Mouse (Mus musculus): ENCODE measurements around the gene Gpr68. TPM values are rescaled to one million over a fixed set of nuclear protein-coding genes. Genes with fewer than 3 reads are reported as not detected.

Gene Gpr68
- total RNA-seq (2021) = under 1 TPM; 0.10 to 0.15 TPM
- long read RNA-seq, experiment 1 = 0 reads
- long read RNA-seq, experiment 2 = 0 reads

DNA sequence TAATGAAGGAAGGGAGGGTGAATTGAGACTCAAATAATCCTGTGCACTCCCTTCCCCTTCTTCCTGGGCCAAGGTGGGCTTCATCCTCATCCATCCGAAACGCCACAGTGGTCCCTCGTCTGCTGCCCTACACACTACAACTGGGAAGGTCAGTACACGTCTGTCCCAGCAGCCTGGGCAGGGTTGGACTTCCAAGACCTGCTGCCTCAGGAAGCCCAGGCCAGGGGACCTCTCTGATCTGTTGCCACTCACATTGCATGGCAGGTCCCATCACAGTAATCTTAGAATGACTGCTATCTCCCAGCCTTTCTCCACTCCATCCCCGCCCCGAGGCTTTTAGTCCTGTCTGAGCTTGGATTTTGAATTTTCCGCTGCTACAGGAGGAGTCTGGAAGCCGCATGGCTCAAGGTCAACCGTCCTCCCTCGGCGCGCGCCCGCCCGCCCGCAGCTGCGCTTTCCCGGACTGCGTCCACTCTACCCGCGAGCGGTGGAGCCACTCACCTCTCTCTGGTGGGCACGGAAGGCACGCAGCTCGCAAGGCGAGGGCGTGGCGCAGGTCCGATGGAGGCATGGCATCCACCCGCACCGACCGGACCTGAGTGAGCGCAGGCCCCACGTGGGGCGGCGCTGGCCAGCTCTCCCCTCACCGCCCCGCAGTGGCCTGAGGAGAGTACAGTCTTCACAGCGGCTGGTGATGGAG lies at the start of gene Gpr68:
Gpr68 (minus strand) TSS at position 601 of the 700 bp plus-strand sequence.
- no peak for DNase-seq
- intact Hi-C loops (cut with DNase I) = loop anchor here (5.0 kb wide), 1 partner anchor 40 kb away; no protein-coding TSS in a partner anchor

DNA sequence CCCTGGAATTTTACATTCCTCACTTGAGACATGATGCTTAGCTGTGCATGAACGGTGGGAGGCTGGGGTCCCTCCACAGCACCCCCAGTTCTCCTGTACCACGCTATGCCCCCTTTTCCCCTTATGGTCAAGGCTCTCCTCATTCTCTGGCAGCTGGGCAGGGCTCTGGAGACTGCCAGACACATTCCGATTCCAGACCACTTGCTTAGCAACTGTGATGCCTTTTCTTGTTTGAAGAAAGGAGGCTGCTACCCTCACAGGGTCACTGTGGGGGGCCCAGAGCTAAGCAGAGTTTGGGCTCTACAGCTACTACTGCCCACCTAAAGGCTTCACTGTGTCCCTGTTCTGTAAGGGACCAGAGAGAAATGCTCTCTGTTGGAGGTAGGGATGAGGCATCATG lies 49.3 kb upstream of the Gpr68 start:
- DNase-seq = no peak
- intact Hi-C loops (cut with DNase I) = loop anchor here (1.0 kb wide), 1 partner anchor 72 kb away; the partner anchor contains the start of gene Ccdc88c

DNA sequence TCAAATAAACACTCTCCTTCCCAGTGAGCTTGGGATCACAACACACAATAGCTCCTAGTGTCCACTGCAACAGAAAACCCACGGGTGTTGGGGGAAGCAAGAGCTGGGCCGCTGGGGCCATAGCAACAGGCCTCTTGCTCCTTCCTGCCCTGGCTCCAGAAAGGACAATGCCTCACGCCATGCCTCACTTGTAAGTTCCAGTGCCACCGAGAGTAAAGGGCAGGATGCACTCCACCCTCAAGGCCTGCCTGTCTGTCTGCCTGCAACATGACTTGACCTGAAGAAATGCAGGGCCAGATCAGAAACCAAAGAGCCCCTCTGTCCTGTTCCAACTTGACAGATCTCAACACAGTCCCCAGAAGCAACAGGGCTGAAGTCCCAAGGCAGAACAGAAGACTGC lies 48.8 kb upstream of the Gpr68 start:
- no peak for DNase-seq
- intact Hi-C loops (cut with DNase I) = loop anchor here (1.0 kb wide), 1 partner anchor 72 kb away; the partner anchor contains the start of gene Ccdc88c

DNA sequence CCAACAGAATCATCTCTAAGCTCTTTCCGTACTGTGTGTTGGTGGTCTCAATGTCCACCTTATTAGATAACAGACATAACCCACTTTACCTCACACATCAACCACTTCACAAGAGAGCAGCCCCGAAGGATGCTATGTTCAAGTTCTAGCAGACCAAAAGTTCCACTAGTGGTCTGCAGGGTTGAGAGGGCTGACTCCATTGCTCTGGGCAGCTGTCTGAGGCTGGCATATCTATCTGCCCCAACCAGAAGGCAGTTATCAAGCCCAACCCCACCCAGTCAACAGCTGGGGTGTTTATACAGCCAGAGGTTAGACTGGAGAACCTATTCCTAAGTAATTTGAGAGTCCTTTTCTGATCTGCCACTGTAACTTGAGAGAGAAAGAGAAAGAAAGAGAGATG lies 48.0 kb upstream of the Gpr68 start:
- intact Hi-C loops (cut with DNase I) = no loop called here
- DNase-seq = no peak

DNA sequence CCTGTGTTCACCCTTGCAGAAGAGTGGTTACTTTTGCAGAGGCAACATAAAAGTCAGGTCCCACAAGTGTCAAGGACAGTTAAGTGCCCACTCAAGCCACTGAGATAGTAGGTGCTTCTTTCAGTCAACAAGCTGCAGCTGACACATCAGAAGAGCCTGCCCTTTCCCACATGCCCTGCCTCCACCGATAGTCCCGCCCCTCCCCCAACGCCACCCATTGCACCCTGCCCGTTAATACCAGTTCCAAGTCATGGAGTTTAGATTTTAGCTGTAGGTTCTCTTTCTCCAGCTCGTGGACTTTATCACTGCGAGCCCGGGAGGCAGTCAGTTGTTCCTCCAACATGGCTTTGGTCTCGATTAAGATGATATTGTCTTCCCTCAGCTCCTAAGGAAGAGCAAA lies 45.9 kb upstream of the Gpr68 start:
- no peak for DNase-seq
- intact Hi-C loops (cut with DNase I) = loop anchor here (2.0 kb wide), 1 partner anchor 17 kb away; no protein-coding TSS in a partner anchor

DNA sequence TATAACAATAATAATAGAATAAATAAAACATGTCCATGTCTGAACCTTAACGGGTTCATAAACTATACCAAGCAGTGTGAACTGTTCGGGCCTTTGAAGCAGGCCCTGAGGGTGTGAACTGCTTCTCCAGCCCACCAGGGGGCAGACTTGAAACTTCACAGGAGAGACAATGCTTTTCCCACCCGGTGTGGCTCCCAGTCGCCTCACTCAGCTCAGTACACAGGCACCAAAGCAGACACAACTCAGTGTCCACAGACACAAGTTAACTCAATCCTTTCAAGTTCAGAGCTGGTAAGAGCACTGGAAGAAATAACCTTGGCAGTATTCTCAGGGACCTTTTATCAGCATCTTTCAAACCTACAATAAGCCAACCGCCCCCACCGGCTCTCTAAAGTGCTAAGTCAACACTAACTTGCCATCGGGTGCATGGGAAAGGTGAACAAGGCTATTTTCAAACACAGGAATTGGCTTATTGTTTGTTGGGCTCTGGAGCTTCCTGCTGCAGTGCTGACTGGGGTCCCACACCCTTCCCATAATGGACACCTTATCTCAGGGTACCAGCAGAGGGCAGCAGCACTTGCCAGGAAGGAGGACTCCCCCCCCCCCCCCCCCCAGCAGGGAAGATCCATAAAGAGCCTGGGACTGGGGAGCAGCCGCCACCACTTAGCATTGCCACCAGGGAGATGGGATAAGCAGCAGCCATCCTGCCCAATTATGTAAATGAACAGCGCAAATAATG lies 44.4 kb upstream of the Gpr68 start:
- intact Hi-C loops (cut with DNase I) = loop anchor here (1.0 to 2.0 kb wide), 2 partner anchors 16 to 77 kb away; partner anchors contain the start of gene Ccdc88c

DNA sequence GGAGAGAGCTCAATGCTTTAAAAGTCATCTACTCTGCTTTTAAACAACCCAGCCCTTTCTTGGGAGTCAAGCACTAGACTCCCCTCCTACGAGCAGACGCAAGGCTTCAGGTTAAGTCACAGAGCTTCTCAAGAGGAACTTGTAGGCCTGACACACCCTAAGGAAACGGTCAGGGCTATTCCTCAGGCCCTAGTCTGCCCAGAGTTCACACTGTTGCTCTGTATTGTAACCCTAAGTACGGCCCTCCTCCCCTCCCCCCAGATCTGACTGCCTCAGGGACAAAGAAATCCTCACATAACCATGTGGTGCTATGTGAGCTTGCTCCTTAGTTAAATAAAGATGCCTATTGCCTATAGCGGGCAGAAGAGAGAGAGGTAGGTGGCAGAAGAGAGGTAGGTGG lies 41.1 kb upstream of the Gpr68 start:
- no peak for DNase-seq
- intact Hi-C loops (cut with DNase I) = no loop called here

More for the DNA sequence above, 44.4 kb upstream of the Gpr68 start:
- DNase-seq = peak; percentile 64 to 71

DNA sequence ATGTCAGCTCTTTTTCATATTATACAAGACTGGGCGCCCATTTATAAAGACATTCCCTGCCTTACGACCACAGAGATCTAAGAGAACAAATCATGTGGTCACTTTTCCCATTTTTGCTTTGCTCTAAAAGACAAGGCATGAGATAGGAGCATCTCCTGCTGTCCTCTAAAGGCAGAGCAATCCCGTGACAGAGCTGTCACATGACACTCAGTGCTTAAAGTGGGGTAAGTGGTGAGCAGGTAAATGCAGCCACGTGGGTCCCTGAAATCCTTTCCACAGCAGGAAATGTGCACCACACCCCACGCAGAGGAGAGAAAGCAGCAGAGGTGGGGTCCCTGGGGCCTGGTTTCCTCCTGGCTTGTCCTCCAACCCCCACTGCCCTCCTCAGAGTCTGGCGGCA lies 40.0 kb upstream of the Gpr68 start:
- no peak for DNase-seq
- intact Hi-C loops (cut with DNase I) = no loop called here

DNA sequence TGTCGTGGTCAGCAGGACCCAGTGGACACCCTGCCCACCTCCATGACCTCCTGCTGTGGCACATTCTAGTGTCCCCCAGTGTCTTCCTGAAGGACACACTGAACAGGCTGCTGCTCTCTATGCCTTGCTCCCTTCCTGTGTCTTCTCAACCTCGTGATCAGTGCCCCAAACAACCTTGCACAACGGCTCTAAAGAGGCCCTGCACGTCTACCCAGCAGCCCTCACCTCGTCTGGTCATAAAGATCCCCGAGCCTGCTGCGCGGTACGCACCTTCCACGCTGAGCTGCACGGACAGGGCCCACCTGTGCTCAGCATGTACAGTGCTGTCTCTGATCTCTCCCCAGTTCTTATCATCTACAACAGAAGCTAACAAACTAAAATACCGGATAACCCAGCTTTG lies 38.0 kb upstream of the Gpr68 start:
- no peak for DNase-seq
- intact Hi-C loops (cut with DNase I) = no loop called here

DNA sequence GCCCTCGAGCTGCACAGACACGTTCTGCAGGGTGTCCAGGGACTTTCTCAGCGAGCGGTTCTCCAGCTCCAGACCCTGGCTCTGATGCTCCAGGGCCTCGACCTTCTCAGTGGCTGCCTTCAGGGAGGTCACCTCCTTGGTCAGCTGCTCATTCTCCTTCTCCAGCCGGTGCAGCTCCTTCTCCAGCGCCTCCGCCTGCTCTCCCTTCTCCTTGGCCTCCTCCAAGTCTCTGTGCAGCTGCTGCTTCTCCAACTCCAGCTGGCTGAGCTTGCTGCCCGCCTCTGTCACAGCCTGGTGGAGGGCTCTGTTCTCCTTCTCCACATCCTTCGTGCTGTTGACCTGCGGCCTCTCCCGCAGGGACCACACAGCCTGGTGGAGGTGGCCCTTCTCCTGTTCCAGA lies 37.5 kb upstream of the Gpr68 start:
- intact Hi-C loops (cut with DNase I) = no loop called here
- no peak for DNase-seq

DNA sequence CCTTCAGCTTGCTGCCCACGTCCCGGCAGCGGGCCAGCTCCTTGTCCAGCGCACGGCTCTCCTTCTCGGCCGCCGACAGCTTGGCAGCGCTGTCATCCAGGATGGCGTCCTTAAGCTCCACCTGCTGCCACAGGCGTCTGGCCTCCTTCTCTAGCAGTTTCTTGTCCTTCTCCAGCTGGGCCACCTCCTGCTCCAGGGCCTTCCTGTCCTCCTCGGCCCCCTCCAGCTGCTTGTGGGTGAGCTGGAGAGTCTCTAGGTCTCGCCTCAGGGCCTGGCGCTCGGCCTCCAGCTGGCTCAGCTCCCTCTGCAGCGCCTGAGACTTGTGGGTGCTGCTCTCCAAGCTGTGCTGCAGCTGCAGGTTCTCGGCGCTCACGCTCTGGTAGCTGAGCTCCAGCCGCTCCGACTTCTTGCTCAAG lies 36.9 kb upstream of the Gpr68 start:
- DNase-seq = no peak
- intact Hi-C loops (cut with DNase I) = no loop called here

DNA sequence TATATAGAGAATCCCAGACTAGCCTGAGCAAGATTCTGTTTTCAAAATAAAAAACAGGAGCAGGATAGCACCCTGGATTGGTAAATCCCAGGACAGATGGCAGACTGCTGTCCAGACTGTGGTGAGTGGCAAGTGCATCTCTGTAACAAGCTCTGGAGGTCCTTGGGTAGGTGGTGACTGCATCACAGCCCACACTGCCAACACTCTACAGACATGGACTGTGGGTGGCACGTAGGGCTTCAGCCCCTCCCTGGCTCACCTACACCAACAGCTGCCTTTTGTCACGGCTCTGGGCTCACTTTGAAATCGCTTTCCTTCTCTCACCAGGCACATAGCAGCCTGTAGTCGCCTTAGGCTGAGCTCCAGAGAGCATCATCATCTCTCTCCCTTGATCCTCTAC lies 35.1 kb upstream of the Gpr68 start:
- no peak for DNase-seq
- intact Hi-C loops (cut with DNase I) = no loop called here

DNA sequence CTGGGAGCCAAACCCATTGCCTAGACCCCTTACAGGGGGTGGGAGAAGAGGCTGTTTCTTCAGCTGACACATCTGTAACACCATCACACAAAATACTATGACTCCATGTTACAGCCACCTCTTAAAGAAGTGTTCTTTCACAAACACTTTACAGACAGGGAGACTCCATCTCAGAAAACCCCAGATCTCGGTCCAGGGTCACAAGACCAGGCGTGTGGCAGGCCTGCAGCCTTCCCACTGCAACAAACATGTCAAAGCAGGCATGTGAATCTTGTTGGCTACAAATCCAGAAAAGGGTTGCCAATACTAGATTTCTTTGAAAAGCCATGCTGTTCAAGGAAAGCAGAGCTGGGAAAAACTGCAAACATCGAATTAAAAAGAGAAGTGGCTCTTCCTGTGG lies 33.4 kb upstream of the Gpr68 start:
- no peak for DNase-seq
- intact Hi-C loops (cut with DNase I) = no loop called here

DNA sequence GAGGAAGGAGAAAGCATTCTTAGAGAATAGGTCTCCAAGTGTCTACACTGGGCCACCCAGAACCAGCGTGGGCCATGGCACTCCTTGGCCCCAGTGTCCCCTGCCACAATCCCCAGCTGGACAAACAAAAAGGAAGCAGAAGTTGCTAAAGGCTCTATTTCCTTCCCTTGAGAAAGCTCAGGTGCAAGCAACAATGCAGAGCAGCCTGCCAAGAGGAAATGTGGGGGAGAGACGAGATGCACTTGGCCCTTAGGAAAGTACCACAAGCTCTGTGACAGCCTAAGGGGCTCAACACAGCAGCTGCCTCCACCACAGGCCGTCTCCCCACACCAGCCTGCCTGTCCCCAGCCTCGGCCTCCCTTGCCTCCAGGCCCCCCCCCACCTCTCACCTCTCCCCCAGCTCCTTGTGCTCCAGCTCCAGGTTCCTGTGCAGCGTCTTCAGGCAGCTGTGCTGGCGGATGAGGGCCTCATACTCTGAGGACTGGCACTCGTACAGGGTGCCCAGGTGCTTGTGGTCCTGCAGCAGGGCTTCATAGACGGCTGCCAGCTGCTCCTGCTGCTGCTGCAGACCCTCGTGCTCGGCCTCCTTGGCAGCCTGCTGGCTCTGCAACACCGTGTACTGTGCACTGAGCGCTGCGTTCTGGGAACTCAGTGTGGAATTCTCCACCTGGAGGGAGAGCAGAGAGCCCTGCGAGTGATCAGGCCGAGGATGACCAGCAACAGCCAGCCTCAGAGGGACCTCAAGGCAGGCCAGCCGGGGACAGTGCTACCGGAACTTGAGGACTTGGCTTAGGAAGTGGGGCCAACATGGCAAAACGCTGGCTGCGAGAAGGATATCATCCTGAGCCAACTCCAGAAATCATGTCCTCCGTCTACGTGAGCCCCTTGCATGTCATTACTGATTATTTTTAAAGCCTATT lies 29.7 kb upstream of the Gpr68 start:
- intact Hi-C loops (cut with DNase I) = loop anchor here (2.0 kb wide), 1 partner anchor 15 kb away; no protein-coding TSS in a partner anchor
- DNase-seq = no peak

DNA sequence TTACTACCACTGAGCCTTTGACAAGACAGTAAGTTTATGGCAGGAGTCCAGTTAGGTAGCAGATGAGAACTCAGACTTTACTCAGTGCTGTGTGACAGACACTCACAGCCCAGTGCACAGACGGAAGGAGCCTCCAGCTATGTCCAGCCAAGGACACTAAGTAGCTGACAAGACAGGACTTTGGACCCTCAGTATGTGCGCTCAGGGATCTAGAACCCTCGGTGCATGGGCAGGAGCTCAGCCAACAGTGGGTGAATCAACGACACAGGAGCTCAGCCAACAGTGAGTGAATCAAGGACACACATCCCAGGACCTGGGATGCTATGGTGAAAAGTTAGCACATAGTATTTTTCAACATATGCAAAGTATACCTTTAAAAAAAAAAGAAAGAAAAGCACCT lies 28.7 kb upstream of the Gpr68 start:
- DNase-seq = no peak
- intact Hi-C loops (cut with DNase I) = loop anchor here (1.0 to 2.0 kb wide), 2 partner anchors 16 to 93 kb away; partner anchors contain the start of gene Ccdc88c

DNA sequence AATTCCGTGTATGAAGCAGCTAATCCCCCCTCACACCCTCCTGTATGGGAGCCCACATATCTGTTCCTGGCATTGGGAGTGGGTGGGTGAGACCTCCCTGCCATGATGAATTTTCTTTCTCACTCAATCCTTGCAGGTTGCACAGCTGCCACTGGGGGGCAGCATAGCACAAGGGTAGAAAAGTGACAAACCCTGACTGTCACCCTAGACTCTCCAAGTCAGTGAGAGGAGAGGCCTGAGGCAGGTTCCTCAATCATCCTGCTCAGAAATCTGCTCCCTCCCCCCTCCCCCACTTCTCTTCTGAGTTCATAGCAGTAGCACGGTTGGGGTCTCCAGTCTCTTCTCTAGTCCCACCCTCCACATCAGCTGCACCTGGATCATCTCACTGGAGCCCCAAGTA lies 28.1 kb upstream of the Gpr68 start:
- intact Hi-C loops (cut with DNase I) = loop anchor here (1.0 to 2.0 kb wide), 2 partner anchors 17 to 93 kb away; partner anchors contain the start of gene Ccdc88c
- DNase-seq = peak; percentile 58 to 74

DNA sequence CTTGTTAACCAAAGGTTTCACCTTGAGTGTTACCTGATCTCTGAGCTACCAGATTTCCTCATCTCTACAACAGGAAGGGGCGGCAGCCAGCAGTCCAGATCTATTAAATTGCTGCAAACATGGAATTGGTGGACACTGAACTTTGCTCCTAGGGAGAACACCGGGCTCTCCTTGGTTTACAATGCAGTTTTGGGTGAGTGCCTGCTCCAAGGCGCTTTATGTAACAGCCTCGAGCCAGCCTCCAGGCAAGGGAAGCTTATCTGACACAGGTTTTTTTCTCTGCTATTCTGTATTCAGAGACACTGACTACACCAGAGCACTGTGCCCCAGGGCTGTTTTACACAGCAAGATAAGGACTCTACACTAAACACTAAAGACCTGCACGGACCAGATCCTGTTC lies 26.8 kb upstream of the Gpr68 start:
- intact Hi-C loops (cut with DNase I) = no loop called here
- DNase-seq = no peak

DNA sequence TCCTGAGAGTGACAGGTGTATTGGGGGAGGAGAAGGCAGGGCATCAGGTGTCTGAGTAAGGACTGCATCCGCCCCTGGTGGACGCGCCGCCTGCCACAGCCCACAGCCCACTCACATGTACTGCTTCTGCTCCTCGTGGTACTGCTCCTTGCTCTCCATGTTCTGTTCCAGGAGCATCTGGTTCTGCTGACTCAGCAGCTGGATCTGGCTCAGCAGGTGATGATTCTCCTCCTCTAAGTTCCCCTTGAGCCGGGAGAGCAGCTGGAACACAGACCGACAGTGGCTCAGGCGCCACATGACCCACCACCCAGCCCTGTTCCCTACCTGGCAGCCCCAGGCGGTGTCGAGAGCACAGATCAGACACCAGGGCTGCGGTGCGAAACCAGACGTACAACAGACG lies 23.7 kb upstream of the Gpr68 start:
- intact Hi-C loops (cut with DNase I) = no loop called here
- DNase-seq = no peak

DNA sequence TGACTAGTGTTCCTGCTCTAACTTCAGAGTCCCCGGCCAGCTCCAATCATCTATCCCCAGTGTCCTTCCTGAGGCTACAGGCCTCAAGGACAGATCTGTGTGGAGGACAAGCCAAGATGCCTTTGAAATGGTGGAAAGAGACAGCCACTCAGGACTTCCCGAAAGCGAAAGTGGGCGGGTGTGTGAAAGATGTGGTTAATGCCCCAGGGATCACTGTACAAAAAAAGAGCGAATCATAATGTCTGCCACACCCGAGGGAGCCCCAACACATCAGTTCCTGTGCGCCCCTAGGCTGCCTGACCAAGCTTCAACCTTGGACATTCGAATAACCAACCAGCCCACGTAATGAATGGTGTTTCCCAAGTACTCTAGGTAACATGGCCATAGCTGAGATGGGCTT lies 20.3 kb upstream of the Gpr68 start:
- DNase-seq = no peak
- intact Hi-C loops (cut with DNase I) = loop anchor here (1.0 to 10.0 kb wide), 2 partner anchors 78 to 353 kb away; no protein-coding TSS in a partner anchor

All from gastrocnemius, postnatal 36 days (tissue).